Mouse (Mus musculus) ES-E14 (cell line): ENCODE measurements at regions not wholly inside any gene's neighbourhood (a gene's known extent, or its start where the extent isn't known, plus 50 kb on each side); places are given as distances from the start of the nearest gene placed in this dataset.
"Not testable (repeated sequence)": the region's sequence is repeated elsewhere in the genome, so short reads cannot be mapped to it uniquely, and the experiment has no call there.

Experiments
- DNase-seq: peaks from one replicate; pipeline ENCODE4 v3.0.0-alpha.2; 2013; ENCODE audit warnings: low read depth, low spot score
- H3K27ac ChIP-seq: 2 replicates; pipeline ENCODE4 v1.5.1; 2012; ENCODE audit warnings: low read depth, mild to moderate bottlenecking, low read length, moderate library complexity, mixed read lengths; ENCODE audit not compliant: poor library complexity, insufficient read depth, severe bottlenecking
- H3K36me3 ChIP-seq: 2 replicates; pipeline ENCODE4 v1.6.1; 2012; ENCODE audit warnings: mild to moderate bottlenecking, low read length, moderate library complexity, mixed read lengths; ENCODE audit not compliant: control insufficient read depth, poor library complexity, insufficient read depth, severe bottlenecking
- H3K4me1 ChIP-seq, 2 experiments: fragments of 150-350 bp in 1 of 2; sonication (generic) in 1 of 2; 2 replicates each; pipeline ENCODE4 v1.6.1; 2012; ENCODE audit warnings: low read length in 2 of 2, mild to moderate bottlenecking in 1 of 2, mixed read lengths in 1 of 2; ENCODE audit not compliant: control insufficient read depth in 2 of 2, insufficient read depth in 2 of 2, poor library complexity in 1 of 2
- H3K4me3 ChIP-seq, 2 experiments: fragments of 150-350 bp in 1 of 2; sonication (generic) in 1 of 2; 2 replicates each; pipeline ENCODE4 v1.5.1; 2012; ENCODE audit warnings: low read length in 2 of 2, low read depth in 1 of 2, mild to moderate bottlenecking in 1 of 2, mixed read lengths in 1 of 2; ENCODE audit not compliant: insufficient read depth in 1 of 2, poor library complexity in 1 of 2, severe bottlenecking in 1 of 2
- H3K9ac ChIP-seq: 2 replicates; pipeline ENCODE4 v1.6.1; 2012; ENCODE audit warnings: low read depth, mild to moderate bottlenecking, low read length, mixed read lengths; ENCODE audit not compliant: poor library complexity, insufficient read depth, severe bottlenecking
- H3K9me3 ChIP-seq: fragments of 150-350 bp; sonication (generic); 2 replicates; pipeline ENCODE4 v1.6.1; 2012; ENCODE audit warnings: low read depth, mild to moderate bottlenecking, low read length; ENCODE audit not compliant: control insufficient read depth, insufficient read depth
- CHD2 ChIP-seq: IDR thresholded peaks from 2 replicates; pipeline ENCODE4 v1.6.1; 2014; ENCODE audit warnings: mild to moderate bottlenecking, low read depth, low read length, inconsistent platforms
- HCFC1 ChIP-seq: IDR thresholded peaks from 2 replicates; pipeline ENCODE4 v1.6.1; 2012; ENCODE audit warnings: low read length, inconsistent platforms, borderline replicate concordance; ENCODE audit not compliant: insufficient read depth
- MAFK ChIP-seq: IDR thresholded peaks from 2 replicates; pipeline ENCODE4 v1.6.1; 2014; ENCODE audit warnings: mild to moderate bottlenecking, low read depth, low read length, inconsistent platforms; ENCODE audit not compliant: insufficient read depth
- ZC3H11A ChIP-seq: IDR thresholded peaks from 2 replicates; pipeline ENCODE4 v1.6.1; 2012; ENCODE audit warnings: low read depth, mild to moderate bottlenecking, inconsistent platforms, low read length, borderline replicate concordance
- ZNF384 ChIP-seq: IDR thresholded peaks from 2 replicates; pipeline ENCODE4 v1.6.1; 2012; ENCODE audit warnings: low read depth, low read length, inconsistent platforms
- in situ Hi-C, 2 experiments: fragments of 600-800 bp; cut with MboI; formaldehyde crosslinking; loops; one replicate each; pipeline ENCODE4 v1.15.1; 2025; ENCODE audit warnings: low sequenced_read_pairs in 2 of 2, inconsistent platforms in 1 of 2; ENCODE audit not compliant: unreplicated experiment in 2 of 2

DNA sequence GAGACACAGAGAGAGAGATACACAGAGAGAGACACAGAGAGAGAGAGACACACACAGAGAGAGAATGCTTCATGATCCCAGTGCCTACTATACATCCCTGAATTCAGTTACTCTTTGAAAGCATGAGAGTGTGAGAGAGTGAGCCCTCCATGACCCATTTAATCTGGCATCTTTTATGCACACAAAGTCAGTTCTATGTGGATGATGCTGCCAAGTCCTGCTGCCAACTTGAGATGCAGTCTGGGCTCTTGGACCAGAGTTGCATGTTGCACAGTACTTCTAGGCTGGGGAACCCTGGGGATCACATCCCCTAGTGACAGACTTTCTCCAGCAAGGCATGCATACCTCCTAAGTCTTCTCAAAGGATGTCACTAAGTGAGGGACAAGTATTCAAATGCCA is 164.5 kb downstream of the Akain1 start:
- no peak for DNase-seq
- no peak overlapping the region for H3K27ac ChIP-seq
- H3K4me1 ChIP-seq = no peaks in the 10 kb centered on the region
- in situ Hi-C loops = no loop called here
- H3K9ac ChIP-seq = no peak overlapping the region
- H3K4me3 ChIP-seq = no peak overlapping the region
- H3K36me3 ChIP-seq = no peaks in the 10 kb centered on the region
- no peaks in the 10 kb centered on the region for H3K9me3 ChIP-seq
- no peak for TF ChIP-seq CHD2
- no peak for TF ChIP-seq MAFK
- TF ChIP-seq ZC3H11A = no peak
- no peak for TF ChIP-seq HCFC1
- TF ChIP-seq ZNF384 = no peak

DNA sequence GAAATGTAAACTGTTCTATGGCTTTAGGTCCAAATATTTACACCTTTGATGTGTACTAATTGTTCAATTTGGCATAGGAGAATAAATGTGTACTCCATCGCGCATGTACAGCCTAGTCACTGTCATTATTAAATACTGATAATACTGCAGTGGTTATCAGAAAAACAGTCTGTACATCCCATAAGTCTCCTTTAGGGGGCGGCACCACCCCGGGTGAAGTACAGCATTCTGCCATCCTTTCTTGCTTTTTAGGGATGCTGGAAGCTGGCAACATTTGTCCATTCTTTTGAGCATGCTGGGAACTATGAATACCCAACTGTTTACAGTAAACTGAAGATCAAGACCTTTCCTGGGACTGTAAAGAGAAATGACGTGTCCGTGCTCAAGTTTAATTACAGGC is 165.6 kb downstream of the Akain1 start:
- no peaks in the 10 kb centered on the region for H3K9me3 ChIP-seq
- H3K4me1 ChIP-seq = no peaks in the 10 kb centered on the region
- no peak overlapping the region for H3K4me3 ChIP-seq
- DNase-seq = no peak
- no peaks in the 10 kb centered on the region for H3K36me3 ChIP-seq
- in situ Hi-C loops = no loop called here
- TF ChIP-seq HCFC1 (no peak), MAFK (no peak), CHD2 (no peak), ZNF384 (no peak), ZC3H11A (no peak)
- H3K27ac ChIP-seq = no peak overlapping the region
- H3K9ac ChIP-seq = no peak overlapping the region

DNA sequence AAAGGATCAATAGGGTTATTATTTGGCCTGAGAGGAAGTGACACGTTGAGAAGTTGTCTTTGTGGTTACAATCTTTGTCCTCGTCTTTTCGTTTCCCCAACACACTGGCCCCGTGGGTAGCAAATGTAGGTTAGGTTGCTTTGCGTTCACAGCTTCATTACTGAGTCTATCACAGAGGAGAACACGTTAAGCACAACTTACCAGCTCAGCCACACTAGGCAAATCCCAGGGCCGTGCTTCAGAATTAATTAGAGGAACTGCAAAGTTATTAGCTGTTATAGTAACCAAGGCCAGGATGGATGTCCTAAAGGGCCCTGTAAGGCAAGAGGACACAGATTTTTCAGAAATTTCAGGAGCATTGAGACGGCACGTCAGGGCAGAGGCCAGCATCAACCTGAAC is 166.3 kb downstream of the Akain1 start:
- H3K9me3 ChIP-seq = no peaks in the 10 kb centered on the region
- TF ChIP-seq HCFC1 (no peak), CHD2 (no peak), ZNF384 (no peak)
- no peak overlapping the region for H3K9ac ChIP-seq
- no peak overlapping the region for H3K4me3 ChIP-seq
- no peak overlapping the region for H3K27ac ChIP-seq
- no peak for DNase-seq
- in situ Hi-C loops = no loop called here
- no peaks in the 10 kb centered on the region for H3K36me3 ChIP-seq
- H3K4me1 ChIP-seq = no peaks in the 10 kb centered on the region

DNA sequence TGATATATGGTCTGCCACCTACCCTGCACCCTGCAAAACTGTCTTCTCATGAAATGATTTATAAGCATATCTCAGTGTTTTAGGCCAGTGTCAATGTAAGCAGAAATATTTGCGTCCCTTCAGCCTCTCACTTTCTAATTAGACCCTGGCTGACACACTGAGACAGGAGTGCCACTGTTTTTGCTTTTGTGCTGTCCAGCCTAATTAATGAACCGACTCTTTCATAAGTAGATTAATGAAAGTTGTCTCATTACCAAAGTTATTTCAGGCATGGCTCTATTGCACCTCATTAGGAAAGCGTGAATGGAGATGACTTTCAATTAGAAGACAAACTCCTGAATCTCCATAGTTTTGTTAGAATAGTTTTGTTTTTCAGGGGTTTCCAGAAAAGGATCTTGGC is 192.3 kb downstream of the Akain1 start:
- H3K36me3 ChIP-seq = no peaks in the 10 kb centered on the region
- DNase-seq = no peak
- no peaks in the 10 kb centered on the region for H3K9me3 ChIP-seq
- H3K27ac ChIP-seq = no peak overlapping the region
- TF ChIP-seq CHD2 (no peak), ZNF384 (no peak), HCFC1 (no peak), MAFK (no peak), ZC3H11A (no peak)
- in situ Hi-C loops = no loop called here
- no peaks in the 10 kb centered on the region for H3K4me1 ChIP-seq
- no peak overlapping the region for H3K9ac ChIP-seq
- H3K4me3 ChIP-seq = no peak overlapping the region

DNA sequence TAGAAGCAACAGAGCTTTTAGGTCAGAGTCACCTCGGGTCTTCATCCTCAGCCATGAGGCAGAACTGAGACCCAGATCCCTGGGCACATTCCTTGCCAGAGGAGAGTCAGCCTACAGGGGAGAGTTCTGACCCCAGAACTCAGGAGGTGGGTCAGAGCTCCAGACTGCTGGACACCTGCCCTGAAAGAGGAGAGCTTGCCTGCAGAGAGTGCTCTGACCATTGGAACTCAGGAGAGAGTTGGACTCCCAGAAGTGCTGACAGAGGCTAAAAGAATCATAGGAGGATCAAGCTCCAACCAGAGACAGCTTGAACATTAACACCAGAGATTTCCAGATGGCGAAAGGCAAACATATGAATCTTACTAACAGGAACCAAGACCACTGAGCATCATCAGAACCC is 211.4 kb downstream of the Akain1 start:
- H3K9me3 ChIP-seq, H3K4me3 ChIP-seq, H3K4me1 ChIP-seq, H3K9ac ChIP-seq, in situ Hi-C loops, H3K36me3 ChIP-seq, H3K27ac ChIP-seq, DNase-seq: not testable (repeated sequence)
